ENCODE assay signal across 10 mouse cellular contexts in the genomic region with DNA sequence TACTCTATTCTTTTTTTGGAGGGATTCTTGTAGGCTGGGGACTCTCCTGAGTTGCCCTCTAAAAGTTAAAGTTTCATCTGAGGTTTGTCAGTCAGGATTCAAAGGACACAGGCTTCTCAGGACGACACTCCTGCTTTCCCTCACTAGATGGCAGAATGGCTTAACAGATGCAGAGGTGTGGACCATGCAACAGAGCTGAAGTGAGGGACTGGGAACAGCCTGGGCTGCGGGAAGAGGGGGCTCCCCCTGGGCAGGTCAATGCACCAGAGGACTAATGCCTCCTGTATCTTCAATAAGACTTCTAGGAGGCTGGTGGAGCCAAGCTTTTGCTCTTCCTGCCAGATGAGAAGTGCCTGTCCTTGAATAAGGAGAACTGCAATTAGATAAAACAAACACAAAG.
DNase-seq lines count a peak whose midpoint lies in the region; ATAC-seq lines count a peak whose summit lies in the region.
"Had no signal": no experiment of that assay in that cellular context is flagged by ENCODE, and none has a peak within 500 bp of the region (broad histone marks: within the 10 kb centered on the region; RNA-seq: fewer than 3 reads in every experiment).

No protein-coding gene starts in this region.

- H3K4me2 ChIP-seq in hindbrain, embryonic 11.5 days (replicated peaks; ENCODE audit: low read depth, low read length), result no peak overlapping the region
- H3K4me2 ChIP-seq in neural tube, embryonic 13.5 days, result no peak overlapping the region
- H3K4me2 ChIP-seq: liver, embryonic 13.5 days; stomach, embryonic 15.5 days had no signal

- H3K27me3 ChIP-seq in hindbrain, embryonic 11.5 days (ENCODE audit: control insufficient read depth, insufficient read depth, low read length), result no peaks in the 10 kb centered on the region
- H3K27me3 ChIP-seq in neural tube, embryonic 13.5 days, result no peaks in the 10 kb centered on the region
- H3K27me3 ChIP-seq: liver, embryonic 13.5 days; stomach, embryonic 15.5 days had no signal

- no peak overlapping the region for H3K4me3 ChIP-seq in hindbrain, embryonic 11.5 days (ENCODE audit: low read depth, low read length)
- H3K4me3 ChIP-seq in neural tube, embryonic 13.5 days, result no peak overlapping the region
- H3K4me3 ChIP-seq: liver, embryonic 13.5 days; stomach, embryonic 15.5 days had no signal

- H3K36me3 ChIP-seq in hindbrain, embryonic 11.5 days (ENCODE audit: control insufficient read depth, insufficient read depth, low read length), result no peaks in the 10 kb centered on the region
- no peaks in the 10 kb centered on the region for H3K36me3 ChIP-seq in neural tube, embryonic 13.5 days
- H3K36me3 ChIP-seq: liver, embryonic 13.5 days; stomach, embryonic 15.5 days had no signal

- 5% methylated on average over 2 of the region's 2 CpGs for WGBS in hindbrain, embryonic 11.5 days
- WGBS in neural tube, embryonic 13.5 days, result 5% methylated on average over 2 of the region's 2 CpGs

- no peaks in the 10 kb centered on the region for H3K9me3 ChIP-seq in hindbrain, embryonic 11.5 days (ENCODE audit: control insufficient read depth, low read length)
- H3K9me3 ChIP-seq in neural tube, embryonic 13.5 days, result no peaks in the 10 kb centered on the region
- H3K9me3 ChIP-seq: liver, embryonic 13.5 days; stomach, embryonic 15.5 days had no signal

- no peak overlapping the region for H3K27ac ChIP-seq in hindbrain, embryonic 11.5 days (ENCODE audit: low read depth, low read length)
- no peak overlapping the region for H3K27ac ChIP-seq in neural tube, embryonic 13.5 days (replicated peaks)
- H3K27ac ChIP-seq: liver, embryonic 13.5 days; stomach, embryonic 15.5 days had no signal

- H3K9ac ChIP-seq in hindbrain, embryonic 11.5 days (ENCODE audit: low read depth, low read length), result no peak overlapping the region
- no peak overlapping the region for H3K9ac ChIP-seq in neural tube, embryonic 13.5 days
- H3K9ac ChIP-seq: liver, embryonic 13.5 days; stomach, embryonic 15.5 days had no signal

- ATAC-seq in hindbrain, embryonic 11.5 days (ENCODE audit: low FRiP score), result no peak
- ATAC-seq in neural tube, embryonic 13.5 days (ENCODE audit: low read depth), result peak; percentile 74

- H3K4me1 ChIP-seq in hindbrain, embryonic 11.5 days (replicated peaks; ENCODE audit: control insufficient read depth, insufficient read depth, low read length), result no peaks in the 10 kb centered on the region
- H3K4me1 ChIP-seq in neural tube, embryonic 13.5 days (replicated peaks), result peaks cover 26% of the 10 kb centered on the region
- H3K4me1 ChIP-seq: liver, embryonic 13.5 days; stomach, embryonic 15.5 days had no signal

- peak; percentile 52 to 58 for DNase-seq in cerebellum, postnatal 14 days
- DNase-seq in cerebellum, adult 8-10 months, result no peak
- peak; percentile 26 for DNase-seq in lung, postnatal 10 days
- DNase-seq in lung, postnatal 14 days, result no peak
- peak; percentile 38 for DNase-seq in hindbrain, embryonic 11.5 days (ENCODE audit: low spot score)
- no peak for DNase-seq in frontal cortex, postnatal 25 days (ENCODE audit: low spot score in 2 of 2)
- no peak for DNase-seq in gastrocnemius, adult 18-20 months (ENCODE audit: low spot score)
- DNase-seq: liver, embryonic 13.5 days had no signal

Comparison
In these comparisons a context has a peak if more than half of its experiments do, and no peak if none do; other contexts are left out.
1. DNase-seq: peak in cerebellum, postnatal 14 days (2 of 2), lung, postnatal 10 days (single experiment) and hindbrain, embryonic 11.5 days (single experiment); none in cerebellum, adult 8-10 months (single experiment), lung, postnatal 14 days (single experiment), frontal cortex, postnatal 25 days (0 of 2) and gastrocnemius, adult 18-20 months (single experiment).